Mouse (Mus musculus): ENCODE results near the gene Brd2. TPM values are rescaled to one million over a fixed set of nuclear protein-coding genes. Genes with fewer than 3 reads are reported as not detected.

Gene Brd2
- total and polyA plus RNA-seq, 3 experiments = 99.5 to 252 (median 189) TPM

DNA sequence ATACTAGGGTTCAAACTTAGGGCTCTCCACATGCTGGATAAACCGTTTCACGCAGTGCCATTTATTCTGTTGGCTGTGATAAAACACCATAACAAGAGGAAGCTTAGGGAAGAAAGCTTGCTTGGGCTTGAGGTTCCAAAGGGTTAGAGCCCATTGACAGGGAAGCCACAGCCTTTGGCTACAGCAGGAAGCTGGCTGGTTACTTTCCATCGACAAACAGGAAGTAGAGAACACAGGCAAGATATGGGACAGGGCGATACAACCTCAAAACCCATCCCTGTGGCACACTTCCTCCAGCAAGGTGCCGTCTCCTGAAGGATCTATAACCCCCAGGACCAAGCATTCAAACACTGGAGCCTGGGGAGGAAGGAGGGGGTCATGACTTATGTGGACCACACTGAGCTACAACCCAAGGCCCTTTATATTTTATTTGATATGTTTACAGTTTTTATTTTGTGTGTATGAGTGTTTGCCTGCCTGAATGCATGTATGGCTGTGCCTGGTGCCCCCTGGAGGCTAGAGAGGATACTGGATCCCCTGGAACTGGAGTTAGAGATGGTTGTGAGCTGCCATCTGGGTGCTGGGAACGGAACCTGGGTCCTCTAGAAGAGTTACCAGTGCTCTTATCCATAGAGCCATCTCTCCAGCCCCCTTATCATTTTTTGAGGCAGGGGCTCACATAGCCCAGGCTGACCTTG, 42.7 kb upstream of the Brd2 start (continued):
- no peak for TF ChIP-seq MAX (IDR thresholded peaks at IDR 0.05; ENCODE audit: low read length)
- no peak for TF ChIP-seq USF2 (IDR thresholded peaks at IDR 0.05; ENCODE audit: borderline replicate concordance in 1 of 2, insufficient read depth in 1 of 2, low read depth in 1 of 2, low read length in 2 of 2)
- no peak for TF ChIP-seq NRF1 (IDR thresholded peaks at IDR 0.05; ENCODE audit: insufficient read depth, low read depth, low read length, poor library complexity, severe bottlenecking)
- no peak; a peak in 1 of 4 replicates for TF ChIP-seq POLR2A (IDR thresholded peaks at IDR 0.05; ENCODE audit: control insufficient read depth in 1 of 2, insufficient read depth in 1 of 2, low read depth in 1 of 2, low read length in 2 of 2, poor library complexity in 1 of 2)
- TF ChIP-seq NELFE (IDR thresholded peaks at IDR 0.05; ENCODE audit: low read depth, low read length) = peak; percentile 41; the same call in 1 of the 2 replicates
- peak; percentile 72 for TF ChIP-seq ELF1 (IDR thresholded peaks at IDR 0.05; ENCODE audit: low read depth, low read length)
- TF ChIP-seq ZNF384 (IDR thresholded peaks at IDR 0.05; ENCODE audit: low read depth, low read length) = no peak
- no peak for TF ChIP-seq MYB (IDR thresholded peaks at IDR 0.05; ENCODE audit: low read depth, low read length)
- peak; percentile 33; the same call in 1 of the 2 replicates for TF ChIP-seq HCFC1 (IDR thresholded peaks at IDR 0.05; ENCODE audit: low read depth, low read length)

DNA sequence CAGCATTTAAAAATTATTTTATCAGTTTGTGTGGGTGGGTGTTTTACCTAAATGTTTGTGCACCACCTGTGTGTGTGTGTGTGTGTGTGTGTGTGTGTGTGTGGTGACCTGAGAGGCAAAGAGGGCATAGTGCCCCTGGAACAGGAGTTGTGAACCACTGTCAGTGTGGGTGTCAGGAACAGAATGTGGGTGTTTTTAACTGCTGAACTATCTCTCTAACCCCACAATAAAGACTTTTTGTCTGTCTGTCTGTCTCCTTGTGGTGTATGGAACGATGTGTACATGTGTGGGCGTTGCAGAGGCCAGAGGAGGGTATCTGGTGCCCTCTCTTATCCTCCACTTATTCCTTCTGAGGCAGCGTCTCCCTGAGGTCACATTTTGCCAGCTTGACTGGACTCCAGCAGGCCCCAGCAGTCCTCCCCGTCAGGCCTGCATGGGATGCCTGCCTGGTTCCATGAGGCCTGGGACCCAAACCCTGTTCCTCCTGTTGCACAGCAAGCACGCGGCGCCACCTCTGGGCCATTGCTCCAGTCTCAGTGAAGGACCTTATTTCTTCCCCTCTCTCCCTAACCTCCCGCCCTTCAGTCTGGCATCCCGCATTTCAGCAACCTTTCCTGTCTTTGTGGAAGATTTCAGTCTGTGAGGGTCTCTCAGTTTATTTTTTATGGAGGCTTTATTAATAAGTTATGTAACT, 41.9 kb upstream of the Brd2 start:
- no peaks in the 10 kb centered on the region for H3K9me3 ChIP-seq (replicated peaks; ENCODE audit: insufficient read depth, low read length)
- no peak for TF ChIP-seq EP300 (IDR thresholded peaks at IDR 0.05; ENCODE audit: low read depth in 1 of 2, low read length in 2 of 2)
- TF ChIP-seq CHD1 (IDR thresholded peaks at IDR 0.05; ENCODE audit: low read depth, low read length) = no peak
- no peak for TF ChIP-seq MAFK (IDR thresholded peaks at IDR 0.05; ENCODE audit: borderline replicate concordance, low read depth, low read length)
- TF ChIP-seq MXI1 (IDR thresholded peaks at IDR 0.05; ENCODE audit: low read depth, low read length) = 0 out of 2 replicates have a peak, but pooled peaks have one; percentile 35
- TF ChIP-seq MAX (IDR thresholded peaks at IDR 0.05; ENCODE audit: low read length) = no peak
- TF ChIP-seq MAZ (IDR thresholded peaks at IDR 0.05; ENCODE audit: low read depth, low read length) = peak; percentile 66; the same call in 1 of the 2 replicates
- TF ChIP-seq MEF2A (IDR thresholded peaks at IDR 0.05; ENCODE audit: extremely low read depth, insufficient replicate concordance, low read depth, low read length, poor library complexity, severe bottlenecking) = no peak
- TF ChIP-seq USF1 (IDR thresholded peaks at IDR 0.05; ENCODE audit: low read depth, low read length) = no peak
- TF ChIP-seq UBTF (IDR thresholded peaks at IDR 0.05; ENCODE audit: borderline replicate concordance, insufficient read depth, low read depth, low read length) = no peak
- no peak for TF ChIP-seq GABPA (IDR thresholded peaks at IDR 0.05; ENCODE audit: low read depth, low read length)
- TF ChIP-seq MYB (IDR thresholded peaks at IDR 0.05; ENCODE audit: low read depth, low read length) = no peak
- TF ChIP-seq POLR2AphosphoS5 (IDR thresholded peaks at IDR 0.05; ENCODE audit: borderline replicate concordance, low read depth, low read length) = no peak
- TF ChIP-seq NELFE (IDR thresholded peaks at IDR 0.05; ENCODE audit: low read depth, low read length) = no peak
- no peak for TF ChIP-seq TBP (IDR thresholded peaks at IDR 0.05; ENCODE audit: low read depth, low read length)
- TF ChIP-seq ZC3H11A (IDR thresholded peaks at IDR 0.05; ENCODE audit: low read depth, low read length) = peak; percentile 85
- TF ChIP-seq TAL1 (IDR thresholded peaks at IDR 0.05; ENCODE audit: low read length) = no peak
- no peak for TF ChIP-seq TCF12 (IDR thresholded peaks at IDR 0.05; ENCODE audit: low read depth, low read length)
- peak; percentile 86 for TF ChIP-seq RAD21 (IDR thresholded peaks at IDR 0.05; ENCODE audit: low read depth, low read length)
- no peak for TF ChIP-seq BHLHE40 (IDR thresholded peaks at IDR 0.05; ENCODE audit: borderline replicate concordance, low read depth, low read length)
- no peak for TF ChIP-seq ZKSCAN1 (IDR thresholded peaks at IDR 0.05; ENCODE audit: low read depth, low read length)
- peak; percentile 93 for TF ChIP-seq SMC3 (IDR thresholded peaks at IDR 0.05; ENCODE audit: low read depth, low read length)
- TF ChIP-seq ZMIZ1 (IDR thresholded peaks at IDR 0.05; ENCODE audit: low read depth, low read length) = no peak
- TF ChIP-seq JUND (IDR thresholded peaks at IDR 0.05; ENCODE audit: low read depth, low read length) = no peak
- peak in 2 of 3 experiments; percentile 82 to 93; a peak in 5 of 6 replicates for TF ChIP-seq CTCF (IDR thresholded peaks at IDR 0.05 in 2 of 3, conservative IDR thresholded peaks at IDR 0.05 in 1 of 3; ENCODE audit: control insufficient read depth in 1 of 3, insufficient read depth in 1 of 3, low read depth in 2 of 3, low read length in 3 of 3, poor library complexity in 1 of 3, severe bottlenecking in 1 of 3)
- no peak for TF ChIP-seq KAT2A (conservative IDR thresholded peaks at IDR 0.05; ENCODE audit: low read depth, low read length)
- H3K27ac ChIP-seq (ENCODE audit: control insufficient read depth, low read depth, low read length) = no peak overlapping the region
- H3K4me3 ChIP-seq (ENCODE audit: control insufficient read depth in 1 of 2, insufficient read depth in 1 of 2, low read depth in 2 of 2, low read length in 2 of 2) = no peak overlapping the region
- peaks cover 2 to 4% of the 10 kb centered on the region in 2 experiments; a peak in 3 of 4 replicates for H3K4me1 ChIP-seq (ENCODE audit: control insufficient read depth in 1 of 2, insufficient read depth in 2 of 2, low read length in 2 of 2)
- DNase-seq (ENCODE audit: low read depth, low spot score) = peak; percentile 76
- H3K36me3 ChIP-seq (ENCODE audit: control insufficient read depth in 1 of 2, insufficient read depth in 2 of 2, low read length in 2 of 2) = no peaks in the 10 kb centered on the region
- H3K79me2 ChIP-seq (ENCODE audit: control insufficient read depth, insufficient read depth, low read length, poor library complexity) = no peaks in the 10 kb centered on the region
- H3K27me3 ChIP-seq (ENCODE audit: control insufficient read depth in 1 of 2, insufficient read depth in 2 of 2, low read length in 2 of 2) = no peaks in the 10 kb centered on the region
- H3K9ac ChIP-seq (ENCODE audit: control insufficient read depth, low read depth, low read length, poor library complexity, severe bottlenecking) = peak overlapping the region; percentile 22; the same call in 1 of the 2 replicates
